Mouse (Mus musculus) ES-Bruce4 (cell line): ENCODE data around the gene Col4a2. TPM values are rescaled to one million over a fixed set of nuclear protein-coding genes. Genes with fewer than 3 reads are reported as not detected.
A peak's percentile ranks its signal among the peaks of the same experiment; 100 is the strongest.
"Not testable (repeated sequence)": the region's sequence is repeated elsewhere in the genome, so short reads cannot be mapped to it uniquely, and the experiment has no call there.

Source experiments
- H3K27ac ChIP-seq: 2 replicates; pipeline ENCODE4 v1.5.1; 2012; ENCODE audit warnings: low read length, inconsistent platforms; ENCODE audit not compliant: insufficient read depth
- H3K27me3 ChIP-seq: 2 replicates; pipeline ENCODE4 v1.6.1; 2012; ENCODE audit warnings: mild to moderate bottlenecking, low read length, inconsistent platforms; ENCODE audit not compliant: control insufficient read depth, poor library complexity, insufficient read depth, severe bottlenecking
- H3K36me3 ChIP-seq: 2 replicates; pipeline ENCODE4 v1.6.1; 2012; ENCODE audit warnings: inconsistent platforms, mild to moderate bottlenecking, low read length, moderate library complexity; ENCODE audit not compliant: control insufficient read depth, poor library complexity, insufficient read depth, severe bottlenecking
- H3K4me1 ChIP-seq: one replicate; pipeline ENCODE4 v1.8.1; 2011; ENCODE audit warnings: low read length; ENCODE audit not compliant: control insufficient read depth, insufficient read depth
- H3K4me3 ChIP-seq: 2 replicates; pipeline ENCODE4 v1.5.1; 2011; ENCODE audit warnings: low read depth, mild to moderate bottlenecking, low read length
- H3K9ac ChIP-seq: 2 replicates; pipeline ENCODE4 v1.6.1; 2012; ENCODE audit warnings: low read depth, mild to moderate bottlenecking, inconsistent platforms; ENCODE audit not compliant: poor library complexity, severe bottlenecking
- H3K9me3 ChIP-seq: replicated peaks from 2 replicates; pipeline ENCODE4 v1.6.1; 2012; ENCODE audit warnings: mild to moderate bottlenecking, low read length, inconsistent platforms; ENCODE audit not compliant: control insufficient read depth, poor library complexity, insufficient read depth, severe bottlenecking
- CTCF ChIP-seq: IDR thresholded peaks from one replicate; pipeline ENCODE4 v1.8.1; 2011; ENCODE audit warnings: low read depth, low read length
- EP300 ChIP-seq: IDR thresholded peaks from 2 replicates; pipeline ENCODE4 v1.6.1; 2011; ENCODE audit warnings: low read depth, low read length; ENCODE audit not compliant: insufficient read depth
- POLR2A ChIP-seq: IDR thresholded peaks from one replicate; pipeline ENCODE4 v1.8.1; 2011; ENCODE audit warnings: low read length; ENCODE audit not compliant: insufficient read depth
- polyA plus RNA-seq: library from polyadenylated mRNA; stranded (reverse); fragments of >200 nt; gene quantifications from 2 replicates; pipeline ENCODE4 v1.2.4, GENCODE M21; 2011; ENCODE audit warnings: low read depth; ENCODE audit not compliant: missing spikeins, insufficient read depth, insufficient read length

The Col4a2 gene
- polyA plus RNA-seq, 1 experiment, result 30.3 TPM

DNA sequence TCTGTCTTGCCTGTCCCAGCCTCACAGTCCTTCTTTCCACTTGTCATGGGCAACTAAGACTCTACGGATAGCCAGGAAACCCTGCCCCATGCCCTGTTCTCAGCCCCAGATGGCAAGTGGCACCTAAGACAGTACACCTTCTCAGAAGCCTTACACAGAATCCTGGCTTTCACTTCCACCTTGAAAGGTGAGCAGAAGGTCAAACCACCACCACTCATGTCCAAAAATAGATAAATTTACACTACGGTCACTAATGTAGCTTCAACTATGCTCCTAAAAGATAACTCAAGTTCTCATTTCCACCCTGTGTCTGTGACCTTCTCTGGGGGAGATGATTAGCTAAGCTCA lies 150.9 kb downstream of the Col4a2 start:
- H3K9me3 ChIP-seq, result no peaks in the 10 kb centered on the region
- no peaks in the 10 kb centered on the region for H3K4me1 ChIP-seq
- no peaks in the 10 kb centered on the region for H3K36me3 ChIP-seq
- TF ChIP-seq POLR2A (no peak), EP300 (no peak), CTCF (no peak)
- no peak overlapping the region for H3K9ac ChIP-seq
- H3K27me3 ChIP-seq, result no peaks in the 10 kb centered on the region
- H3K27ac ChIP-seq, result no peak overlapping the region
- H3K4me3 ChIP-seq, result no peak overlapping the region

DNA sequence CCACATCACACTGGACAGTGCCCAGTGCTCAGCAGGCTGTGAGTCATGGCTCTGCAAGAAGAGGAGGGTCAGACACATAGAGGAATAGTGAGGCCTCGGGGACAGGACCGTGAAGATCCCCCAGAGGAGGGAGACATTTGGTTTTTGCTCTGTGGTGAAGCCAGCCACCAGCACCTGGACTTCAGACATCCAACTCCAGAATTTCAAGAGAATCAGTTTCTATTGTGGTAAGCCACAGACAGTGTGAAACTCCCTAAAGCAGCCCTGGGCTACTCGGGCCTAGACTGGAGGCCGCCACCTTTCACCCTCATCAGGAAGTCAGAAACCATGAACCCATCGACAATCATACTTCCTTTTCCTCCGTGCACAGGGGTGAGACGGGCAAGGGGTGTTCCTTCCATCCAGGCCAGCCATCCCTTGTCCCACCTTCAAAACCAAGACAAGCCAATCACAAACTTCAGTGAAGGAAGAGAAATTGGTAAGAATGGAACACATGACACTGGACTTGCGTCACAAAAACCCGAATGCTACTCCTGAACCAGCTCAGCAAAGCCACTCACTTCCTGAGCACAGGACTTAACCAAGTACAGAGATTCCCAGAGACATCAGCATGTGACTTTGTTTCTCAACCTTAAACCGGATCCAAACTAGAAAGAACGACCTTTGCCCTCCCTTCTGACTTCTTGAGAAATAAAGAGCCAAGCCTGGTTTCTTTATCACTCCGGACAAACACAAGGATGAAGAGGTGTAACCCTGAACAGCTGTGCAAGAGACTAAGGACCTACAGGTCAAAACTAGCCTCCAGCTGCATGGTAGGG lies 151.5 kb downstream of the Col4a2 start:
- TF ChIP-seq EP300 (no peak), CTCF (no peak), POLR2A (no peak)
- no peak overlapping the region for H3K4me3 ChIP-seq

DNA sequence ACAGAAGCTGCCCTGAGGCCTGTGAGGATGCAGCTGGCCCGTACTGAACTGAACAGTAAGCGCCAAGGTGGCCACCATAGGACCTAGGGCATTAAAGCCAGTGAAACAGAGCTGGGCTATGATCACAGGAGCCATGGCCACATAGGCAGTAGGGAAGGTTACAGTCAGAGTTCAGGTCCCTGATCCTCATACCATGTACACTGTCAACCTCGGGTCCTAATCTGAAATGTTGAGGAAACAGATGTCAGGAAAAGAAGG lies 152.0 kb downstream of the Col4a2 start:
- Histone ChIP-seq H3K4me3 (no peak overlapping the region), H3K27ac (no peak overlapping the region), H3K9ac (no peak overlapping the region), H3K36me3 (no peaks in the 10 kb centered on the region), H3K4me1 (no peaks in the 10 kb centered on the region), H3K9me3 (no peaks in the 10 kb centered on the region), H3K27me3 (no peaks in the 10 kb centered on the region)
- no peak for TF ChIP-seq POLR2A
- no peak for TF ChIP-seq EP300
- TF ChIP-seq CTCF, result no peak

More for the DNA sequence above, 151.5 kb downstream of the Col4a2 start:
- H3K27ac ChIP-seq, result no peak overlapping the region
- H3K36me3 ChIP-seq, result no peaks in the 10 kb centered on the region
- H3K9me3 ChIP-seq, result no peaks in the 10 kb centered on the region
- no peaks in the 10 kb centered on the region for H3K4me1 ChIP-seq
- no peak overlapping the region for H3K9ac ChIP-seq
- H3K27me3 ChIP-seq, result no peaks in the 10 kb centered on the region

DNA sequence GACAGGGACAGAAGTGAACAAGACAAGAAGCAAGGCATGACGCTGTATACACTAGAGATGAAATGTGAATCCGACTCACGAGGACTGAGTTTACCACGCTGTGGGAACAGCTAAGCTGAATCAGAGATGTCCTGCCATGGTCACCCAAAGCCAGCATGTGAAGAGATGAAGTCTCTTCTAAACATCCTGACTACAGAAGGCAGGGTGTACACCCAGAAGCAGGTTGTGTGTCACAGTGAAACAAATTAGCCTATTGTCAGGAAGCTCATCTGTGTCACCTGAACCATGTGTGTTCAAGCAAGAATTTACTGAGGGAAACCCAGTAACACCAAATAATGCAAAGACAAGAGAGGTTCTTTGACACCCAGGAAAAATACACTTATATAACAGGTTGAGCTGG lies 153.0 kb downstream of the Col4a2 start:
- H3K4me3 ChIP-seq, result no peak overlapping the region
- no peaks in the 10 kb centered on the region for H3K9me3 ChIP-seq
- no peak overlapping the region for H3K27ac ChIP-seq
- H3K36me3 ChIP-seq, result no peaks in the 10 kb centered on the region
- H3K27me3 ChIP-seq, result no peaks in the 10 kb centered on the region
- H3K4me1 ChIP-seq, result no peaks in the 10 kb centered on the region
- H3K9ac ChIP-seq, result no peak overlapping the region
- TF ChIP-seq EP300 (no peak), CTCF (no peak), POLR2A (no peak)

DNA sequence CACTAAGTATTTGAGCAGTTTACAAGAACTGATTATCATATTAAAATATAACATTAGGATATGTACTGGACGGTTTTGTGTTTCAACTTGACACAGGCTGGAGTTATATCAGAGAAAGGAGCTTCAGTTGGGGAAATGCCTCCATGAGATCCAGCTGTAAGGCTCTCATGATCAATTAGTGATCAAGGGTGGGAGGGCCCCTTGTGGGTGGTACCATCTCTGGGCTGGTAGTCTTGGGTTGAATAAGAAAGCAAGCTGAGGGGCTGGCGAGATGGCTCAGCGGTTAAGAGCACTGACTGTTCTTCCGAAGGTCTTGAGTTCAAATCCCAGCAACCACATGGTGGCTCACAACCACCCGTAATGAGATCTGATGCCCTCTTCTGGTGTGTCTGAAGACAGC lies 153.9 kb downstream of the Col4a2 start:
- not testable (repeated sequence) for H3K4me1 ChIP-seq, H3K27ac ChIP-seq, H3K27me3 ChIP-seq, H3K4me3 ChIP-seq, H3K9me3 ChIP-seq, H3K9ac ChIP-seq, H3K36me3 ChIP-seq

DNA sequence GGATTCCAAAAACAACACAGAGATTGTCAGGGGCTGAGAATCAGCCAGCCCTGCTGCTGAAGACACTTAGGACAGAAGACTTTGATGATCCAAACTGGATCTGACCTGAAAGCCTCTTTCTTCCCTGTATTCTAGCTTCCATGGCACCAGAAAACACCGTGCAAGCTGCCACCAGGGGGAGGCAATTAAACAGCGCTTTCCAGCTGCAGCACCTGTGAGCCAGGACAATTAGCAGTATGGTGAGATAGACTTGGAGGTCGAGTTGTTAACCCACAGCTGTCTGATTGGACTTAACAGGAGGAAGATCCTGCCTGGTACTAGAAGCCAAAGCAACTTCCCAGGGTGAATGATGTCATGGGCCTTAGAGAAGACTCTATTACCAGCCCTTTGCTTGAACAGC lies 156.5 kb downstream of the Col4a2 start:
- H3K4me1 ChIP-seq, result no peaks in the 10 kb centered on the region
- no peak overlapping the region for H3K4me3 ChIP-seq
- no peak for TF ChIP-seq POLR2A
- TF ChIP-seq EP300, result no peak
- TF ChIP-seq CTCF, result peak; percentile 73
- no peaks in the 10 kb centered on the region for H3K9me3 ChIP-seq
- H3K27ac ChIP-seq, result no peak overlapping the region
- H3K36me3 ChIP-seq, result no peaks in the 10 kb centered on the region
- no peaks in the 10 kb centered on the region for H3K27me3 ChIP-seq
- no peak overlapping the region for H3K9ac ChIP-seq
